Mouse (Mus musculus): Measurements from ENCODE around the gene Arhgef5. TPM values are rescaled to one million over a fixed set of nuclear protein-coding genes. Genes with fewer than 3 reads are reported as not detected.

The Arhgef5 gene
- total RNA-seq, 2 experiments from 2014 or later = 14.0 to 14.1 TPM

DNA sequence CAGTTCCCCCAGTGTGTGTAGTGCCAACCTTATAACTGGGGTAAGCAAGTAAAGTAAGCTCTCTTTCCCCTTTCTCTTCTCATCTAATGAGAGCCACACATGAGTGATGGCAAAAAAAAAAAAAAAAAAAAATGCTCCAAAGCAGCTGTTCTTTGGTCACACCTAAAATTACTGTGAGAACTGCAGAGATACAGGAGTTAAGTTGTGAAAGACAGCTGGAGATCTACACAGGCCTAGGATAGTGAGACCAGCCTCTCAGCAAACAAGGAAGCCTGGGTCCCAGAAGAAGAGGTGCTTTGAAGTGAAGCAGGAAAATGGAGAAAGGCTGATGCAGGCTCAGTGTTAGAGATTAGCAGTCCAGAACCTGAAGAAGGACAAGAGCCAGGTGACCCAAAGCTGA is 47.2 kb downstream of the Arhgef5 start:
- DNase-seq = no peak
- intact Hi-C loops (cut with DNase I) = no loop called here

DNA sequence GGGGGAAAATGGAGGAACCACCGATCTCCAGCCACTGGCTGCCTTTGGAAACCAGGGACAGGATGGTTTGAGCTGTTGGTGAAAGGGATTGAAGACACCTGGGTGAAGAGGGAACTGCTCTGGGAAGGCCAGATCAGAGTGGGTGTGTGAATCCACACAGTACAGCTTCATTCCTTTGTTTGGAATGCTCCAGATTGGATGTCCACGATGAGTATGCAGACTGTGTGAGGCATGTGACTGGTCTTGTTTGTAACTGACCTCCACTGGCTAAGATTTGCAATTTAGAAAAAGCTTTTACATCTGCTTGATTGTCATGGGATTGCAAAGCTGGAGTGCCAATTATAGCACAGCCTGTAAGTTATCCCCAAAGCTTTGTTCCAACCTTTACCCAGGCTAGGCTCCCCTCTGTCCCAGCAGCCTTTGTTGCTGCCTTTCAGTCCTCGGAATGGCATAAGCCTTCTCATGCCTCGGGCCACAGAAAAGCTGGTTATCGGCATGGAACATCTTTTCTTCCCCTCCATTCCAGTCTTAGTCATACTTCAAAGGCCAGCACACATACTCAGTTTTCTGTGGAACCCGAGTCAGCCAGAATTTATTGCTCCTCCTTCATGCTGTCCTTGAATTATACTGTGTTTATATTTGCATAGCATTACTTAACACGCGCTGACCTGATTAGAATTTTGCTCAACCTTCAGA is 47.7 kb downstream of the Arhgef5 start:
- no peak for DNase-seq
- intact Hi-C loops (cut with DNase I) = no loop called here

DNA sequence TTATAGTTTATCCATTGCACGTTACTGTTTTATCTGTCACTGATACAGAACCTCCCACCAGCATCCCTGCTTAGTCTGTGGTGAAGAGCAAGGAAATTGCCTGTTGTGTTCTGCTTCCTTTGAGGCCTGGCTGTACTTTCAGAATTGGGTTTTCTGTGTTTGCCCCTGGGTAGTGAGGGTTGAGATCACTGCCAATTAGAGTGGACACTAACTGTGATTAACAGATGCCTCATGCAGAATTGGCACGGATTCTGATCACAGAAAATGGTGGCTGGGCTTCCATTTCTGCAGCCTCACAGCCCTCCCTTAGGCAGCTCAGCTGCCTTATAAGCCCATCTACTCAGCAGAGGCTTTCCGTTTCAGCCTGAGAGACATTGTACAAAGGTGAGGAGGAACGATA is 68.1 kb downstream of the Arhgef5 start:
- intact Hi-C loops (cut with DNase I) = no loop called here
- no peak for DNase-seq

DNA sequence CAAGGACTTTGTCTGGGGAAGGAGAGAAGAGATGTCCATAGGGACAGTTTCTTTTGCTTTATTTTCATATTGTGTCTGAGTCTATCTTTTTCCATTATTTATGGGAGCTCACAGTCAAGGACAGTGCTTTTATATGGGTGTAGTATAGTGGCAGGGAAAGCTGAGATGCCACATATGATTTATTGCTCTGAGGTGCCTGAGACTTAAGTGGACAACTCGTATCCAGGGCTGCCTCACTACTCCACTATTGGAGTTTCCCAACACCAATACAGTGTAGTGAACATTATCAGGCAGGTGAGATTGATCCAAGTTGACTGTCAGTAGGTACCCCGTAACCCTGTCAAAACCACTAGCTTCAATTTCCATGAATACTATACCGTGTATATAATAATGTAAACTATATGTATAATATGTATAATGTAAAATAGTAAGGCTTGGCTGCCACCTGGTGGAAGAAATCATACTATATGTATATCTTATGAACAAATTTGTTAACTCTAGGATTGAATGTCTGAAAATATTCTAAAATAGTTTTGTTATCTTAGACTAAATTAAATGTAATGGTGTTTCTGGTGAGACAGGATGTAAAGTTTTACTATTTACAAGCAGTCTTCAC is 70.3 kb downstream of the Arhgef5 start:
- intact Hi-C loops (cut with DNase I) = no loop called here
- no peak for DNase-seq

DNA sequence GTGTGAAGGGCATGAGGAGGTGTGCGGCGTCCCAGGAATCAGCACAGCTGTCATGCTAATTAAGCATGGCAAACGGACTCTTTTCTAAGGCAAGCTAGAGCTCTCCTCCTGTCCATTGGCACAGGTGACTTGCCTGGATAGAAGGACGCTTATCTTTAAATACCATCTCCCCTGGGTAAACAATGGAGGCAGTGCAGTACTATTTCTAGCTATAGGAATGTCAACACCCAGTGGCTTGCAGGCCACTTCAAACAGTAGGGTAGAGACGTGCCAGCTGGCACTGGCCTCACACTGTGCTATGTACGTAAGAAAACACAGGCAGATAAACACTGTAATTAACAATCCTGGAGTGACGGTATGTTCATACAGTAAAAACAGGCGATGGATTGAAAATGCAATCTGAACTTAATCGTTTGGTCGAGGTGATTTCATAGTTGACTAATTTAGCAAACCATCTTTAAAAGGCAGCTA is 72.1 kb downstream of the Arhgef5 start:
- DNase-seq = peak; percentile 28 to 38
- intact Hi-C loops (cut with DNase I) = no loop called here

DNA sequence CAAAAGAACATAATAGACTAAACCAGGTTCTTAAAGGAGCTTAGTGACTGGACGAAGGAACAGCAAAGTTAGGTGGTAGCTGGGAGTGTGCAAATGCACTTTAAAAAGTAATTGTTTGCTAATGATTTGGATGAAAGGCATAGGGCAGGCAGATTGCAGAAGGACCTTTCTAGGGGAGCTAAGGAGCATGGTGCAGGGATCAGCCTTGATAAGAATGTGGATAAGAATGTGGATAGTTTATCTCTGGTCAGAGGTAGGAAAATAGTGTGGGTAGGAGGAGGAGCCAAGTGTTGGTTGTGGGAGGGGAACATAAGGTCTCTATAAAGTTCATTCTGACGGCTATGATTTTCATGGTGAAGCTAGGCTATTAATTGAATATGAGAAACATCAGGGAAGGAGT is 73.4 kb downstream of the Arhgef5 start:
- no peak for DNase-seq
- intact Hi-C loops (cut with DNase I) = no loop called here

Other genes starting within 250 kb of the Arhgef5 start
- not detected for gene Olfr441, start 159.2 kb upstream of the Arhgef5 start, total RNA-seq (2021)
- gene Olfr237-ps1, start 119.0 kb upstream of the Arhgef5 start, total RNA-seq (2021) = not detected
- gene Olfr437, start 102.3 kb upstream of the Arhgef5 start, total RNA-seq (2021) = not detected
- gene Olfr13, start 93.4 kb upstream of the Arhgef5 start, total RNA-seq (2021) = not detected
- gene Olfr435, start 68.4 kb upstream of the Arhgef5 start, total RNA-seq (2021) = not detected
- not detected for gene Olfr434, start 52.6 kb upstream of the Arhgef5 start, total RNA-seq (2021)
- gene Olfr47, start 34.1 kb upstream of the Arhgef5 start, total RNA-seq (2021) = not detected
- gene Nobox, start 44.0 kb downstream of the Arhgef5 start, total RNA-seq (2021) = not detected

Measured in heart, postnatal 36 days (tissue).